Mouse (Mus musculus) granulocyte monocyte progenitor cell, adult 5-6 weeks (primary cell): ENCODE measurements at regions not wholly inside any gene's neighbourhood (a gene's known extent, or its start where the extent isn't known, plus 50 kb on each side); places are given as distances from the start of the nearest gene placed in this dataset.

Source experiments
- ATAC-seq: replicated peaks from 2 replicates; pipeline ENCODE4 v1.8.0; 2016; ENCODE audit warnings: mild to moderate bottlenecking, moderate TSS enrichment, inconsistent platforms; ENCODE audit not compliant: poor library complexity, severe bottlenecking

DNA sequence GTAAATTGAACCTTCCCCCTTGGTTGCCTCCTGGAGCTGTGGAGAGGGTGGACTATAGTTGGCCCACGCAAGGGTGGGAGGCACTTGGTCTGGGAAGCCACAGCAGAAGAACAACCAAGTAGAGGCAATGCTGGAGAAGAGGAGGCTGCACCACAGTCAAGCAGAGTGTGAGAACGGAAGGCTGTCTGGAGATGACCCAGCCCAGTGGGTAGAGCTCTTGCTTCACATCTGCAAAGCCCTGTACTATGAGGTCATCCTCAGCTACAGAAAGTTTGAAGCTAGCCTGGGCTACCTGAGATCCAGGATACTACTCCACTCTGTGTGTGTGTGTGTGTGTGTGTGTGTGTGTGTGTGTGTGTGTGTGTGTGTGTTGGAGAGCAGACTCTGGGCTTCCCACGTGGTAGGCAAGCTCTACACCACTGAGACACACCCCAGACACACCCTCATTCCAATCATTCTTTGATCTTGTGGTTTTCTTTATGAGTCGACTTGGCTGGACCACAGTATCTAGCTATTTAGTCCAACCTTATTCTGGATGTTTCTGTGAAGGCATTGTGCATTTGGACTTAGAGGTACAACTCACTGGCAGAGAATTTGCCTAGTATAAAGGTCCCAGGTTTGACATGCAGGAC lies 111.5 kb upstream of the Med13l start:
- peak; percentile 44; the same call in 1 of the 2 replicates for ATAC-seq

DNA sequence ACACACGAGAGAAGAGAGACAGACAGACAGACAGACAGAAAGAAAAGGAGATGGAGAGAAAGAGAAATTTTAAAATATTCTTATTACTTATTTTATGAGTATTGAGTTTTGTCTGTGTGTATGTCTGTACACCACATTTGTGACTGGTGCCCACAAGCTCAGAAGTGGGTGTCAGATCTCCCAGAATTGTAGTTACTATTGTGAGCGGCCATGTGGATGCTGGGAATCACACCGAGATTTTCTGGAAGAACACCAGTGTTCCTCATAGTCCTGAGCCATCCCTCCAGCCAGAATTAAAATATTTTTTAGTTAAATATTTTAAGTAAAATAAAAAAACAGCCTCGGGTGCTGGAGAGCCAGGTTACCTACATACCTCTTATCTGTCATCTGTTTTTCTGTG lies 110.6 kb upstream of the Med13l start:
- no peak for ATAC-seq

DNA sequence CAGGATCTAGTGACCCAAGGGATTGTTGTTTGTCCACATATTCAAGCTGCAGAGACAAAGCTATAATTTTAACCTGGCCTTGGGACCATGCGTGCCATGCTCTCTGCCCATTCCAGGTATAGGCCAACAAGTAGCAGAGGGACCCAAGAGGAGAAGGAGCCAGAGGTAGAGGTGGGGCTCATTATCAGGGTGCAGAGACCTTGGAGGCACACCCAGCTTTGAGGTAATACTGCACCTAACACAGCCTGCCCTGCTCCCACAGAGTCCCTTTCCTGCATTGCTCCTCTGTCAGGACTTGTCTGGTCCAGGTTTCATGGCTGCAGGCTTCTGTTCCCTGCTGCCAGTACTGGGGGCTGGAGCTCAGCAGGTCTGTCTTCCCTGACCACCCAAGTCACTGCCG lies 108.4 kb upstream of the Med13l start:
- ATAC-seq: no peak

DNA sequence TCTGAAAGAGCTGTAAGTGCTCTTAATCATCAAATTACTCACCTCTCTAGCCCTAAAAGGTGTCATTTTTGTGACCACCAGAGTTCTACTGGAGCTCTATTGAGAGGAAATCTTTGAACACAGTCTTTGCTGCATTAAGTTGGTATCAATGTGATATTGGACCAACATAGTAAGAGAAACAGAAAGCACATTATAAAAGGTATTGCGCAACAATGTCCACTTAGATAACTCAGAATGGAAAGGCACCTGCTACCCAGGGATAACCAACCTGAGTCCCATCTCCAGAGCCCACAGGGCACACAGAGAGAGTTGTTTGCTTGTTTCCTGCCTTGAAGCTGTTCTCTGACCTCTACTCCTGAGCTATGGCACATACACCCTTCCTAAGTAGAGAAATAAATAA lies 106.4 kb upstream of the Med13l start:
- ATAC-seq: no peak

DNA sequence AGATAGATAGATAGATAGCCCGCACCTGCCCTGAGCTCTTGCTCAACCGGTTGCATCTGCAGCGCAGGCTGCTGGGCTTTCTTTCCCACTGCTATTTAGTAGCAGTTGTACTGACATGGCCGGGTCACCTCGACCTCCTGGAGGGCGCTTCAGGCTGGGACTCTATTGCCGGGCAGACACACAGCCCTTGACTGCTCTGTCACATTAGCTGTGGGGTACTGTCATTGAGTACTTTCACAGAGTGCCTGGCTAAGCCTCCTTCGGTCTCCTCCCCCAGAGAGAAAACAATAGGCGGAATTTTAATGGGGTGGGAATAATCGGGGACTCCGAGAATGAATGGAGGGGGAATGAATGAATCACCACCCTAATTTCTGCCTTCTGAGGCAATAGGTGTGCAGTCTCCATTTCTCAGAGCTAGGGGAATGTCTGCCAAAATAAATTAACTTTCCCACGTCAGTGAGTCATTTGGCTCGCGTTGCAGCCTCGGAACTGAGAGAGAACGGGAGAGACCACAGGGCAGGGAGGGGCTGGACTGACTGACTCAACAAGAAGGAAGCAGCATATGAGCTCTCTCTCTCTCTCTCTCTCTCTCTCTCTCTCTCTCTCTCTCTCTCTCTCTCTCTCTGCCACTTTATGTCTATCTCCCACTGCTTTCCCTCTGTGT lies 101.6 kb upstream of the Med13l start:
- peak; percentile 85 for ATAC-seq

DNA sequence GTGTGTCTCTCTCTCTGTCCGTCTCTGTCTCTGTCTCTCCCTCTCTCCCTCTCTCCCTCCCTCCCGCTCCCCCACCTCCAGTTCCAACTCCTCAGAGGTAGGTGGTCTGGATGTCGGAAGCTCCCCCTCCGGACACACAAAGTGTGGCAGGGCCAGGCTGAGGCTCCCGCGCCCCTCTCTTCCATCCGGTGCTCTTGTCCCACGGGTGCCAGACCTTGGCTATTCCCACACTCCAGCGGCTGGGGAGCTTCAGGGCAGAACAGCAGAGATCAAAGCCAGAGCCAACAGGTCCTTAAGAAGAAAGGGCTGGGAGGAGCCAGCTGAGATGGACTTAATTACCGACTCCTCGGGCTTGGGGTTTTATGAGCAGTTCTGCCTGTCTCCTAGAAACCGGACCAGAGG lies 101.1 kb upstream of the Med13l start:
- ATAC-seq: peak; percentile 28

DNA sequence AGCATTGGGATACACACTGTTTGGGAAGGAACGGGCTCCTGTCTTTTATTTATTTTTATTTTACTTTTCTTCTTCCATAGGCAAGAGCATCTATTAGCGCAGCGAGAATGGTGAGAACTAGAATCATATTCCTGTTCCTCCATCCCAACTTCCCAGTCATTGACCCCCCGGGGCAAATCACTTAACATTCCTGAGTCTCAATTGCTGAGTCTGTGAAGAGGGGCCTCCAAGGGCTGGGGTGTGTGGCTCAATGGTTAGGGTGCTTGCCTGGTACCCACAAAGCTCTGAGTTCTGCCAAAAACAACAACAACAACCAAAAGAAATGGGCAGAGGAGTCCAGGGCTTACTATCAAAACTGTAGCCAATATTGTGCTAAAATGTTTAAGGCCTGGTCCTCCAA lies 98.5 kb upstream of the Med13l start:
- ATAC-seq: no peak

DNA sequence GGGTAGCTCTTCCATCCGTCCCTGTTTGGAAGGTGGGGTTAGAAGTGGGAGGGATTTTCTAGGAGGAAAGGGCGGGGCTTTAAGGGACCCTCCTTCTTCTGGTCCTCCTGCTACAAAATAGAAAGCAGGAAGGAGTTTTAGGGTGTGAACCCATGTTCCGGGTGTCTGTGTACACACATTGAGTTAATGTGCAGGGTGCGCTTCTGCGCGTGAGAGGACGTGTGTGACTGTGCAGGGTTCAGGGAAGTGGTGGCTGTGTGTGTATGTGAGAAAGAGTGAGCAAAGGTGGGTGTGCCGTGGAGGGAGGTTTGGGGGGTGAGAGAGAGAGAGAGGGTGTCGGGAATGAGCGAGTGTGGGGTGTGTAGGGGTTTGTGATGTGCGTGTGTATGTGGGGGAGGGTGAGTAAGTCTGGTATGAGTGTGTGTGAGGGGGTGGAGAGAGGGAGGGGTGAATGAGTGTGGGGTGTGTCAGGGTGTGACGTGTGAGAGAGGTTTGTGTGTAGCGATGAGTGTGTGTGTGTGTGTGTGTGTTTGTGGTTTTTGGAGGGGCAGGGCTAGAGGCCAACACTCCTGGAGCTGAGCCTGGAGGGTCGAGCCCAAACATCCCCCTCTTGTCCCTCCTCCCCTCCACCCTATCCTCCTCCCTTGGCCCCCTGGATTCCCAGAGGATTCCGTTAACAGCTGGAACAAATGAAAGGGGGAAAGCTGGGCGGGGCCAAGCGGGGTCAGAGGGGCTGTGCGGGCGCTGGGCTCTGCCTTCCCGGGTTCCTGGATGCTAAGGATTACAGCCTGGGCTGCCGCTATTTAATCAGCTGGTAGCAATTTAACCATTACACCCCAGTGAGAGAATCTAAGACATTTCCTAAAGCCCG lies 95.3 kb upstream of the Med13l start:
- peak; percentile 50 for ATAC-seq

DNA sequence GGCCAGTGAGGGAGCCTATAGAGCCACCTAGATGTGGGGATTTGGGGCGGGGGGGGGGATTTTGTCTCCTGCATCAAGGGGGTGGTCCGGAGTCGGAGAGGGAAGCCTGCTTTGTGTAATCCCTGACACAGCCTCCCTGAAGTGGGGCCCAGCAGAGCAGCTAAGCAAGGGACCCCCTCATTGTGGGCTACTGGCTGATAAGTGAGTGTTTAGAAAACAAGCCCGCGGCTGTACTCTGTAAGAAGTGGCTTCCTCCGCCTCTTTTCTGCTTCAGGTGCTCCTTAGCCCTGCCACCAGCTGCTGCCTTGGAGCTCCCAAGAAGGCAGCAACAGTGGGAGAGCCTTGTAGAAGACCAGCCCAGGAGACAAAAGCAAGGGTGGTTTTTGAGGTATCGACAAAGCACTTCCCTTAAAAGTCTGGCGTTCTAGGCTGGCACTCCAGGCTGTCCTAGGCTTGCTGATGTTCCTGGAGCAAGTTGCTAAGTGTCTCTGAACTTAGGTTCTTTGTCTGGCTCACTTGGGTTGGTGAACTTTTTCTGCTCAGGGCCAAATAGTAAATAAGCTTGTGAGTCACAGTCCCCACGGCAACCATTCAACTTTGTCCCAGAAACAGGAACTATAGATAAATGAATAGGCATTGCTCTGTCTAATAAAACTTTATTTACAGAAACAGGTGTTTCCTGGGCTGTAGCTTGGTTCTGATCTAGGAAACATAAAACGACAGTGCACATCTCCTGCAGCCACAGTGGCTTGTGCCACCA lies 94.3 kb upstream of the Med13l start:
- peak; percentile 56 for ATAC-seq

DNA sequence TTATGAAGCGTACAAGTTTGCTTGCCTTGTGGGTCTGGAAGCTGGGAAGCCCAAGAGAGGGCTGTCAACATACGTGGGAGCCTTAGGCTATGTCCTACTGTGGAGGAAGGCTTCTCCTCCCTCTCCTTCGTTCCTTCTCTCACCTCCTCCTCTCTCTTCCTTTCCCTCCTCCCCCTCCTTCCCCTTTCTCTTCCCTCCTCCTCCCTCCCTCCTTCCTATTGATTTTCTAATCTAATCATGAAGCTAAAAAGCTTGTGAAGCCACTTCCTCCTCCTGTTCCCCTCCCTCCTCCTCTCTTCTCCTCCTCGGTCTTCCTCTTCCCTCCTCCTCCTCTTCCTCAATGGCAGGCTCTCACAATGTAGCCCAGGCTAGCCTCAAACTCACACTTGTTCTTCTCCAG lies 91.7 kb upstream of the Med13l start:
- no peak for ATAC-seq

DNA sequence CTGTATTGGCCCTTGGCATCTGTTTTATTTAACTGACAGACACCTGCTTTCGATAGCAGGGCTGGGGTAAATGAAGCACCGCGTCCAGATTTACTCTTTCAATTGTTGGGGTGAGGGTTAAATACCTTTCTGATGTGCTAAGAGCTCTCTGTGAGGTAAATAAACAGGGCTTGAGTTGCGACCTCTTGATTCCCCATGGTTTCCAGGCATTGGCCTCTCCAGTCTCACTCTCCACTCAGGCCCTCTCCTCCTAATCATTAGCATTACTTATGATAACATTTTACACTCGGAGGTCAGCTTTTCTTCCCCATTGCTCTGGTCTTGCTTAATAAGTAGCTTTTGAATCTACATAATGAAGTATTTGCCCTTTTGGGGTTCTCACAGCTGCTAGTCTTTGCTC lies 88.9 kb upstream of the Med13l start:
- no peak for ATAC-seq

DNA sequence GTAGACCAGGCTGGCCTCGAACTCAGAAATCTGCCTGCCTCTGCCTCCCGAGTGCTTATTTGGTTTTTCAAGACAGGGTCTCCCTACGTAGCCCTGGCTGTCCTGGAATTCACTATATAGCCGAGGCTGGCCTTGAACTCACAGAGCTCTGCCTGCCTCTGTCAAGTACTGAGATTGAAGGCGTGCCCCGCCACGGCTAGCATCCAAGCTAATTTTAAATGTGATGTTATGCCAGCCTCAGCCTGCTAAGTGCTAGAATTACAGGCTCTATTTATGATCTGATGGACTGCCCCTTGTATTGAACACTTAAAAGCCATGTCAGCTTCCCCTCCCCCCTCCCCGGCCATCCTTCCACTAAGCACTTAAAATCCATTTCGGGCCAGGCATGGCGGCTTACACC lies 88.2 kb upstream of the Med13l start:
- ATAC-seq: no peak

DNA sequence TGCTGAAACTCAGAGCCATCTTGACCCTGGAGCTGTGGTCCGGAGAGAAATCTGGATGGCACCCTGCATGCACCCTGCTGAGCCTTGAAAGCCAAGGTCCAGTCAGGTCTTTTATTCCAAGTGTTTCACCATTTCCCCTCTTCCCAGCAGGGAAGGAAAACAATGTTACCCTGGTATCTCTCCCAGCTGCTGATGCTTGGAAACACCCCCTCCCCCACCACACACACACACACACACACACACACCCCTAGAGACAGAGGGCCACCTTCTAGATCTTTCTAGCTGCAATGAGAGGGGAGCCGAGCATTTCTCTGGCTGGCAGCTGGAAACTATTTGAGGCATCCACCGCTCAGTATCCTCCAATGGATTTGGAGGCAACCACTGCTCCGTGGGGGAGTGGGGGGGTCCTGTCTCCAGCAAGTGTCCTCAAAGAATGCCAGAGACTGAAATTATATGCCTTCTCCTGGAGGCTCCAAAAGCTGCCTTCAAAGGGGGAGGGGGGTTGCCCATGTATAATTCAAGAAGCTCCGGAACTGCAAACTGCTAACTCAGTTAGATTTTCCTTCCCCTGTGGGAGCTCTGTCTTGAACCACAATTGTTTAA lies 87.2 kb upstream of the Med13l start:
- ATAC-seq: no peak

DNA sequence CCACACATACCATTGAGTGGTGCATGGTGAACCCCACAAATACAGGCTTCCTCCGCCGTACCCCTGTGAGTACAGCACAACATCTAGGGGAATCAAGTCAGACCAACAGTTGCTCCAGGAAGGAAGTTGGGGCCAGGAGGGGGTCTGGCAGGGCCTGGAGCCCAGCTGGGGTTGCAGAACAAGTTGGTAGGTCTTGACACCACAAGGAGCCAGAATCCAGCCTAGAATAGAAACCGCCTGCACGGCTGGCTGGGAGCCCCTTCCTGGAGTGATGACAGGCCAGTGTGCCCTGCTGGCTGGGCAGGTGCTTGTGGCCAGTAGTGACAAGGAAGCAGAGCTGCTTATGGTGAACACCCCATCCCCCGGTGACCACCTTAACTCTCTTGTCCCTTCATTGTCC lies 83.9 kb upstream of the Med13l start:
- peak; percentile 63 for ATAC-seq

DNA sequence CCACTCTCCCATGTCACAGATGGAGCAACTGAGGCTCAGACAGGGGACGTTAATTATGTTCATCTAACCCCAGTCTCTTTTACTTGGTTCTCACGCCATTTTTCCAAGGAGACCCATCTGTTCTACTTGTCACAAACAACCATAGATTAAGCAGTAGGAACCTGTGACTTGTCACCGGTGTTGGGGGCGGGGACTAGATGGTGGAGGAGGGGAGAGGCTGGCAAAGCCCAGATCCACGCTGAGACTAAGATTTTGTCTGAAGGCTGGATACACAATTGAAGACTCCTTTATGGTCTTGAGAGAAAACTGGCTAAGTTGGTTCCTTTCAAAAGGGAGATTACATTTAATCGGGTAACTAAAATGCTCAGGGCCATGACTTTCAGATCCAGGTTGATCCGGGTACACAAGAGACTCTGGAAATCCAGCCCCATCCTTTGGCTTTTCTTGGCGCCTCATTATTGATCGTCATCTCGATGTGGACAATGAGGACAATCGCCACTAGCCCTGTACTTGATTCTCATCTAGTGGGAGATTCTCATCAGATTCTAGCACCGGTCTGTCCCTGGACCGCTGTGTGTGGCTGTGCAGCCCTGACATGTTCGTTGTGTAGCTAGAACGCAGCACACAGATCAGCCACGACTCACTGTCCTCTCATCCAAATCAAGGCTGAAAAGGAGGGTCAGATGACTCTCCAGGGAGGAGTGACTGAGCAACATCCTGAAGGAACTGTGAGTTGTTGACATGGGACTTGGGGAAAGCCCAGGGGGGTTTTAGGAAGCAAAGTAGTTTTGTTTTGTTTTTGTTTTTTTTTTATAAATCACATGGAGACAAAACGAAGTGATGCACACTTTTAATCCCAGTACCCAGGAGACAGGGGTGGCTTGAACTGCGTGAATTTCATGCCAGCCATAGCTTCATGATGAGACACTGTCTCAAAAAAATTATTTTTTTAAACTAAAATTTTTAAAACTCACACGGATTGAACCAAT lies 83.1 kb upstream of the Med13l start:
- ATAC-seq: peak; percentile 24

DNA sequence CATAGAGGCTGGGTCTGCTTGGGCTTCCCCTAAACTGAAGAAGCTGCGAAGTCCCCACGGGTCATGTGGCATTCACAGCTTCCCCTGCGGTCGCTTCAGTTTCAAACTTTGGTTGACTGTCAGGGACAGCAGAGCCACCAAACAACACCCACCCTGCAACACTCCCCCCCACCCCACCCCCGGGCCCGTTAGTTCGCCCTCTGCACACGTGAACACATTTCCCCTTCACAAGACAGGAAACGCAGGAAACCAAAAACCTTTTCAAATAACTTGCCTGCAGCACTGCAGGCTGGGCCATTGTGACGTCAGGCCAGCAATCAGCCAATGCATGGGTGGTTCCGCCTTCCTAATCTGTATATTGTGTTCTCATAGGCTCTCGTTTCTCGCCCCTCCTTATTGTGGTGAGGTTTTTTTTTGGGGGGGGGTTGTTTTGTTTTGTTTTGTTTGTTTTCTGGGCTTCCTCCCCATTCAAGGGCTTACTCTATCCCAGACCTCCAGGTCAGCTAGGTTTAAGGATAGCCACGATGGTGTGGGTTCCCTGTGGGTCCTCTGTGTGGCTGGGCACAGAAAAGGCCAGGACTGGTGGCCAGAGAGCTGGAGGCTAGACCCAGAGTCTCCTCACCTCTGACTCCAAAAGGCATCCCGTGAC lies 82.2 kb upstream of the Med13l start:
- peak; percentile 67 for ATAC-seq

DNA sequence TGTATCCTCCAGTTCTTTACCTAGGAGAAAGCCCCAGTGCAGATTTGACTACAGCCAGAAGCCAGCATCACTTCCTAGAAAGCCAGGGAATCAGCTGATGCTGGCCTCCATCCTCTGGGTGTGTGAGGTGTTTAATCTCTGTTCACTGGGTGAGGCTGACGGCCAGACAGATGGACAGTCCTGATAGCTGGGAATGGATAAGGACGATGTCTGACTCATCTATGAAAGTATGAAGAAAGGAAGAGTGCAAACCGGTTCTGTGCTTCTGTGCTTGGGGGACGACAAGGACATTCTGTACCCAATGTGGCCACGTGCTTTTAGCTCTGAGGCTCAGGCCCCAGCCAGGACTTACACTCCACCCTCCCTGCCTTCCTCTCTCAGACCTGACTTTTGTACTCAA lies 80.5 kb upstream of the Med13l start:
- ATAC-seq: no peak

DNA sequence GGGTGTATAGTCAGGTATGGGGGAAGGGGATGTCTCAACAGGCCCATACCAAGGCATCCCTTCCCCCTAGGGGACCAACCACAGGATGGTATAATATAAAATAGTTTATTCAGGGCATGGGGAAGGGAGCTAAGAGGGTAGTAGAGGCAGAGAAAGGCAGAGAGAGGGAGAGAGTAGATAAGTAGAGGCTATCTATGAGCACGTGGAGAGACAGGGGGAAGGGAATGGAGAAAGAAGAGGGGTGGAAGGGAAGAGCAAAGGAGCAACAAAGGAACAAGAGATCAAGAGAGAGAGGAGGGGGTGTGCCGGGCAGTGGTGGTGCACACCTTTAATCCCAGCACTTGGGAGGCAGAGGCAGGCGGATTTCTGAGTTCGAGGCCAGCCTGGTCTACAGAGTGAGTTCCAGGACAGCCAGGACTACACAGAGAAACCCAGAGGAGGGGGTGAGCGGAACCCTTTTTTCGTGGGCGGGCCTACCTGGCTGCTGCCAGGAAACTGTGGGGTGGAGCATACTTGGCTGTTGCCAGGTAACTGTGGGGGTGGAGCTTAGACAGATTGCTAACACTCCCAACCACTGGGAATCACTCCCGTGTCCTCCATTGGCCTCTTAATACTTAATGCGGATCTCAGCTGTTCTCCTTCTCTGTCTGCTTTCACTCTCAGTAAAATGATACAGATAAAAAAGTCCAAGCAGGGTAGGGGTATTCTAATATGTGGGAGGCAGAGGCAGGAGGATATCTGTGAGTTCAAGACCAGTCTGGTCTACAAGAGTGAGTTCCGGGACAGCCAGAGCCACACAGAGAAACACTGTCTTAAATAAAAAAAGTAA lies 79.3 kb upstream of the Med13l start:
- ATAC-seq: no peak
